Mouse (Mus musculus) liver, adult (tissue): ENCODE results near the gene Cadm3.

Source experiments
- GATA4 ChIP-seq: IDR thresholded peaks from 2 replicates; pipeline ENCODE4 v1.6.1; 2014; ENCODE audit warnings: mild to moderate bottlenecking, low read length; ENCODE audit not compliant: insufficient replicate concordance

Gene Cadm3

GRCm38 (mm10) chr1:173367356-173368046 lies at the start of gene Cadm3:
Gene Cadm3, minus strand, starts transcription at chr1:173367695.
- TF ChIP-seq GATA4, result no peak

GRCm38 (mm10) chr1:173414631-173415030 lies 47.1 kb upstream of the Cadm3 start:
- no peak for TF ChIP-seq GATA4

- no peak for TF ChIP-seq GATA4
Measured at GRCm38 (mm10) chr1:173411863-173412262, 44.4 kb upstream of the Cadm3 start.

- TF ChIP-seq GATA4, result no peak
Measured at GRCm38 (mm10) chr1:173409066-173409465, 41.6 kb upstream of the Cadm3 start.

GRCm38 (mm10) chr1:173404696-173405309 lies 37.3 kb upstream of the Cadm3 start:
- no peak for TF ChIP-seq GATA4

- no peak for TF ChIP-seq GATA4
Measured at GRCm38 (mm10) chr1:173398323-173398970, 31.0 kb upstream of the Cadm3 start.

- no peak for TF ChIP-seq GATA4
Measured at GRCm38 (mm10) chr1:173391754-173392153, 24.3 kb upstream of the Cadm3 start.

GRCm38 (mm10) chr1:173389901-173390401 lies 22.5 kb upstream of the Cadm3 start:
- no peak for TF ChIP-seq GATA4

GRCm38 (mm10) chr1:173389431-173389830 lies 21.9 kb upstream of the Cadm3 start:
- no peak for TF ChIP-seq GATA4

GRCm38 (mm10) chr1:173381436-173381835 lies 13.9 kb upstream of the Cadm3 start:
- no peak for TF ChIP-seq GATA4

GRCm38 (mm10) chr1:173377380-173378112 lies 10.1 kb upstream of the Cadm3 start:
- no peak for TF ChIP-seq GATA4

- TF ChIP-seq GATA4, result no peak
Measured at GRCm38 (mm10) chr1:173374020-173374419, 6.5 kb upstream of the Cadm3 start.

- TF ChIP-seq GATA4, result no peak
Measured at GRCm38 (mm10) chr1:173371586-173371985, 4.1 kb upstream of the Cadm3 start.

GRCm38 (mm10) chr1:173370456-173370855 lies 3.0 kb upstream of the Cadm3 start:
- no peak for TF ChIP-seq GATA4

- TF ChIP-seq GATA4, result no peak
Measured at GRCm38 (mm10) chr1:173369611-173370010, 2.1 kb upstream of the Cadm3 start.
